Mouse (Mus musculus) stomach, embryonic 16.5 days (tissue): ENCODE data around the gene Nmbr. TPM values are rescaled to one million over a fixed set of nuclear protein-coding genes. Genes with fewer than 3 reads are reported as not detected.

ENCODE experiments used
- ATAC-seq: fragments of 200-750 bp; cut with Nextera tagmentation; 2 replicates; pipeline ENCODE4 v1.8.0; 2017; ENCODE audit warnings: moderate number of reproducible peaks, moderate TSS enrichment; ENCODE audit not compliant: insufficient read depth, low FRiP score
- H3K27ac ChIP-seq: fragments of 300-500 bp; sonication (generic); 2 replicates; pipeline ENCODE4 v1.5.1; 2014; ENCODE audit warnings: low read length
- H3K27me3 ChIP-seq: fragments of 300-500 bp; sonication (generic); 2 replicates; pipeline ENCODE4 v1.6.1; 2014; ENCODE audit warnings: low read length, control low read depth, mixed read lengths; ENCODE audit not compliant: control insufficient read depth, insufficient read depth
- H3K36me3 ChIP-seq: fragments of 300-500 bp; sonication (generic); 2 replicates; pipeline ENCODE4 v1.6.1; 2014; ENCODE audit warnings: low read length; ENCODE audit not compliant: control insufficient read depth, insufficient read depth
- H3K4me1 ChIP-seq: fragments of 300-500 bp; sonication (generic); 2 replicates; pipeline ENCODE4 v1.6.1; 2014; ENCODE audit warnings: low read length, control low read depth, mixed read lengths; ENCODE audit not compliant: control insufficient read depth, insufficient read depth
- H3K4me2 ChIP-seq: fragments of 300-500 bp; sonication (generic); 2 replicates; pipeline ENCODE4 v1.6.1; 2014; ENCODE audit warnings: low read depth, low read length, mixed read lengths
- H3K4me3 ChIP-seq: fragments of 300-500 bp; sonication (generic); replicated peaks from 2 replicates; pipeline ENCODE4 v1.5.1; 2014; ENCODE audit warnings: mild to moderate bottlenecking, low read length
- H3K9ac ChIP-seq: fragments of 300-500 bp; sonication (generic); 2 replicates; pipeline ENCODE4 v1.6.1; 2014; ENCODE audit warnings: low read length
- H3K9me3 ChIP-seq: fragments of 300-500 bp; sonication (generic); replicated peaks from 2 replicates; pipeline ENCODE4 v1.6.1; 2016; ENCODE audit warnings: low read length, control low read depth; ENCODE audit not compliant: control insufficient read depth
- WGBS: fragments of 180-500 bp; shearing (Covaris S2); extraction: QIAGEN DNeasy Blood & Tissue Kit; methylation state at CpG from one replicate; pipeline ENCODE4 v1.1.7; 2014; 5-methylcytosine and 5-hydroxymethylcytosine counted together
- polyA plus RNA-seq: library from polyadenylated mRNA; unstranded; fragments of >200 nt; fragmentation: Nextera tagmentation; extraction: Ambion mirVana; gene quantifications from 2 replicates; pipeline ENCODE4 v1.2.1, GENCODE M21; 2015

The Nmbr gene
- polyA plus RNA-seq, 1 experiment from 2014 or later: 0.19 TPM

GRCm38 (mm10) chr10:14718114-14718513 lies 12.7 kb downstream of the Nmbr start, which contains the start of gene Gje1:
Gene Gje1, minus strand, starts transcription at chr10:14718214.
- Histone ChIP-seq H3K4me3 (no peak within 1 kb of the TSS), H3K27me3 (no peaks in the 10 kb centered on the region), H3K36me3 (no peaks in the 10 kb centered on the region), H3K4me1 (no peaks in the 10 kb centered on the region), H3K4me2 (no peak within 1 kb of the TSS), H3K9ac (no peak within 1 kb of the TSS), H3K9me3 (no peaks in the 10 kb centered on the region), H3K27ac (no peak within 1 kb of the TSS)
- 68% methylated on average over 3 of the region's 3 CpGs for WGBS
- no peak for ATAC-seq

GRCm38 (mm10) chr10:14725671-14726070 lies 20.3 kb downstream of the Nmbr start:
- Histone ChIP-seq H3K36me3 (no peaks in the 10 kb centered on the region), H3K4me1 (no peaks in the 10 kb centered on the region), H3K27me3 (no peaks in the 10 kb centered on the region), H3K4me2 (no peak overlapping the region), H3K4me3 (no peak overlapping the region), H3K9ac (no peak overlapping the region), H3K9me3 (no peaks in the 10 kb centered on the region), H3K27ac (no peak overlapping the region)
- ATAC-seq: no peak
- 65% methylated on average over 9 of the region's 9 CpGs for WGBS

GRCm38 (mm10) chr10:14734285-14734684 lies 28.9 kb downstream of the Nmbr start:
- no peaks in the 10 kb centered on the region for H3K4me1 ChIP-seq
- no peak for ATAC-seq
- H3K4me2 ChIP-seq: no peak overlapping the region
- no peaks in the 10 kb centered on the region for H3K27me3 ChIP-seq
- WGBS: 5% methylated on average over 2 of the region's 2 CpGs
- no peak overlapping the region for H3K9ac ChIP-seq
- no peaks in the 10 kb centered on the region for H3K9me3 ChIP-seq
- H3K27ac ChIP-seq: no peak overlapping the region
- H3K4me3 ChIP-seq: no peak overlapping the region
- no peaks in the 10 kb centered on the region for H3K36me3 ChIP-seq

- Histone ChIP-seq H3K27ac (no peak overlapping the region), H3K36me3 (no peaks in the 10 kb centered on the region), H3K4me3 (peak overlapping the region; percentile 36), H3K4me1 (0 out of 2 replicates have a peak, but pooled peaks cover 3% of the 10 kb centered on the region), H3K4me2 (peak overlapping the region; percentile 70), H3K9ac (0 out of 2 replicates have a peak overlapping the region, but pooled peaks have one; percentile 21), H3K27me3 (peaks cover 3% of the 10 kb centered on the region; the same call in 1 of the 2 replicates), H3K9me3 (no peaks in the 10 kb centered on the region)
- no peak for ATAC-seq
- 2% methylated on average over 35 of the region's 35 CpGs for WGBS
These were observed 54.5 kb downstream of the Nmbr start for GRCm38 (mm10) chr10:14759665-14760558.

GRCm38 (mm10) chr10:14760618-14761017 lies 55.2 kb downstream of the Nmbr start:
- H3K4me3 ChIP-seq: peak overlapping the region; percentile 36
- peaks cover 3% of the 10 kb centered on the region; the same call in 1 of the 2 replicates for H3K27me3 ChIP-seq
- no peak overlapping the region for H3K9ac ChIP-seq
- H3K4me2 ChIP-seq: peak overlapping the region; percentile 70
- H3K4me1 ChIP-seq: 0 out of 2 replicates have a peak, but pooled peaks cover 3% of the 10 kb centered on the region
- no peak overlapping the region for H3K27ac ChIP-seq
- no peaks in the 10 kb centered on the region for H3K36me3 ChIP-seq
- 23% methylated on average over 8 of the region's 8 CpGs for WGBS
- no peaks in the 10 kb centered on the region for H3K9me3 ChIP-seq
- ATAC-seq: no peak

- Histone ChIP-seq H3K4me1 (no peaks in the 10 kb centered on the region), H3K9me3 (no peaks in the 10 kb centered on the region), H3K27ac (no peak overlapping the region), H3K4me2 (no peak overlapping the region), H3K9ac (no peak overlapping the region), H3K4me3 (no peak overlapping the region), H3K36me3 (no peaks in the 10 kb centered on the region), H3K27me3 (no peaks in the 10 kb centered on the region)
- no peak for ATAC-seq
- WGBS: 84% methylated on average over 10 of the region's 10 CpGs
These were observed 65.0 kb downstream of the Nmbr start for GRCm38 (mm10) chr10:14770227-14770910.

- Histone ChIP-seq H3K36me3 (no peaks in the 10 kb centered on the region), H3K27me3 (no peaks in the 10 kb centered on the region), H3K4me1 (no peaks in the 10 kb centered on the region), H3K27ac (no peak overlapping the region), H3K4me3 (no peak overlapping the region), H3K9me3 (no peaks in the 10 kb centered on the region), H3K4me2 (no peak overlapping the region), H3K9ac (no peak overlapping the region)
- WGBS: 53% methylated on average over 2 of the region's 2 CpGs
- ATAC-seq: no peak
These were observed 69.1 kb downstream of the Nmbr start for GRCm38 (mm10) chr10:14774499-14774898.

- H3K4me2 ChIP-seq: no peak overlapping the region
- 0 out of 2 replicates have a peak, but pooled peaks cover 2% of the 10 kb centered on the region for H3K4me1 ChIP-seq
- H3K27ac ChIP-seq: no peak overlapping the region
- no peaks in the 10 kb centered on the region for H3K27me3 ChIP-seq
- no peak overlapping the region for H3K4me3 ChIP-seq
- no peaks in the 10 kb centered on the region for H3K9me3 ChIP-seq
- ATAC-seq: no peak
- WGBS: 54% methylated on average over 2 of the region's 2 CpGs
- H3K36me3 ChIP-seq: no peaks in the 10 kb centered on the region
- H3K9ac ChIP-seq: no peak overlapping the region
These were observed 84.6 kb downstream of the Nmbr start for GRCm38 (mm10) chr10:14789969-14790368.

GRCm38 (mm10) chr10:14816970-14817369 lies 111.6 kb downstream of the Nmbr start:
- 58% methylated on average over 4 of the region's 4 CpGs for WGBS
- no peaks in the 10 kb centered on the region for H3K9me3 ChIP-seq
- no peak overlapping the region for H3K27ac ChIP-seq
- H3K4me2 ChIP-seq: no peak overlapping the region
- no peak for ATAC-seq
- H3K27me3 ChIP-seq: no peaks in the 10 kb centered on the region
- no peak overlapping the region for H3K9ac ChIP-seq
- no peak overlapping the region for H3K4me3 ChIP-seq
- H3K36me3 ChIP-seq: no peaks in the 10 kb centered on the region
- H3K4me1 ChIP-seq: no peaks in the 10 kb centered on the region
